Mouse (Mus musculus): Measurements from ENCODE around the gene Bag1. TPM values are rescaled to one million over a fixed set of nuclear protein-coding genes. Genes with fewer than 3 reads are reported as not detected.
A peak's percentile ranks its signal among the peaks of the same experiment; 100 is the strongest.
"Not testable (repeated sequence)": the region's sequence is repeated elsewhere in the genome, so short reads cannot be mapped to it uniquely, and the experiment has no call there.

Bag1 gene
- total RNA-seq, 2 experiments from 2014 or later, result 125 to 281 TPM

GRCm38 (mm10) chr4:40936175-40936839 is 11.8 kb downstream of the Bag1 start:
- no peak for ATAC-seq (ENCODE audit: poor library complexity, severe bottlenecking)

- not testable (repeated sequence) for ATAC-seq (ENCODE audit: poor library complexity, severe bottlenecking)
These were observed 13.7 kb downstream of the Bag1 start for GRCm38 (mm10) chr4:40934369-40934768.

- ATAC-seq (ENCODE audit: poor library complexity, severe bottlenecking), result no peak
These were observed 14.4 kb downstream of the Bag1 start for GRCm38 (mm10) chr4:40933694-40934093.

GRCm38 (mm10) chr4:40929046-40929445 is 19.0 kb downstream of the Bag1 start:
- no peak for ATAC-seq (ENCODE audit: poor library complexity, severe bottlenecking)

- ATAC-seq (ENCODE audit: poor library complexity, severe bottlenecking), result no peak
These were observed 22.5 kb downstream of the Bag1 start for GRCm38 (mm10) chr4:40925568-40925967.

GRCm38 (mm10) chr4:40923087-40923651 is 24.9 kb downstream of the Bag1 start:
- ATAC-seq (ENCODE audit: poor library complexity, severe bottlenecking), result no peak

GRCm38 (mm10) chr4:40921288-40921687 is 26.8 kb downstream of the Bag1 start:
- ATAC-seq (ENCODE audit: poor library complexity, severe bottlenecking), result no peak

- no peak for ATAC-seq (ENCODE audit: poor library complexity, severe bottlenecking)
These were observed 27.5 kb downstream of the Bag1 start for GRCm38 (mm10) chr4:40920576-40920975.

- no peak for ATAC-seq (ENCODE audit: poor library complexity, severe bottlenecking)
These were observed 28.3 kb downstream of the Bag1 start, which contains the start of gene Spink4 for GRCm38 (mm10) chr4:40919785-40920184. Gene Spink4 (plus strand): TSS chr4:40920052.

GRCm38 (mm10) chr4:40916592-40917155 is 31.4 kb downstream of the Bag1 start:
- no peak for ATAC-seq (ENCODE audit: poor library complexity, severe bottlenecking)

- no peak for ATAC-seq (ENCODE audit: poor library complexity, severe bottlenecking)
These were observed 32.1 kb downstream of the Bag1 start for GRCm38 (mm10) chr4:40915947-40916346.

- ATAC-seq (ENCODE audit: poor library complexity, severe bottlenecking), result no peak
These were observed 33.7 kb downstream of the Bag1 start for GRCm38 (mm10) chr4:40914287-40914867.

- no peak for ATAC-seq (ENCODE audit: poor library complexity, severe bottlenecking)
These were observed 39.7 kb downstream of the Bag1 start for GRCm38 (mm10) chr4:40908261-40908969.

- ATAC-seq (ENCODE audit: poor library complexity, severe bottlenecking), result peak; percentile 72
These were observed 41.8 kb downstream of the Bag1 start for GRCm38 (mm10) chr4:40906298-40906697.

GRCm38 (mm10) chr4:40900612-40901011 is 47.5 kb downstream of the Bag1 start:
- ATAC-seq (ENCODE audit: poor library complexity, severe bottlenecking), result no peak

- ATAC-seq (ENCODE audit: poor library complexity, severe bottlenecking), result no peak
These were observed 48.0 kb downstream of the Bag1 start for GRCm38 (mm10) chr4:40900071-40900470.

GRCm38 (mm10) chr4:40899264-40899663 is 48.8 kb downstream of the Bag1 start:
- no peak for ATAC-seq (ENCODE audit: poor library complexity, severe bottlenecking)

GRCm38 (mm10) chr4:40898476-40899044 is 49.5 kb downstream of the Bag1 start:
- no peak for ATAC-seq (ENCODE audit: poor library complexity, severe bottlenecking)

GRCm38 (mm10) chr4:40895646-40896045 is 52.4 kb downstream of the Bag1 start:
- no peak for ATAC-seq (ENCODE audit: poor library complexity, severe bottlenecking)

- no peak for ATAC-seq (ENCODE audit: poor library complexity, severe bottlenecking)
These were observed 53.0 kb downstream of the Bag1 start for GRCm38 (mm10) chr4:40895118-40895517.

- ATAC-seq (ENCODE audit: poor library complexity, severe bottlenecking), result no peak
These were observed 56.9 kb downstream of the Bag1 start for GRCm38 (mm10) chr4:40891206-40891605.
